Mouse (Mus musculus): ENCODE measurements at regions not wholly inside any gene's neighbourhood (a gene's known extent, or its start where the extent isn't known, plus 50 kb on each side); places are given as distances from the start of the nearest gene placed in this dataset.

GRCm38 (mm10) chr10:97778531-97778930 is 52.0 kb upstream of the C030005K15Rik start:
- no peak for DNase-seq (ENCODE audit: low spot score)

DNA sequence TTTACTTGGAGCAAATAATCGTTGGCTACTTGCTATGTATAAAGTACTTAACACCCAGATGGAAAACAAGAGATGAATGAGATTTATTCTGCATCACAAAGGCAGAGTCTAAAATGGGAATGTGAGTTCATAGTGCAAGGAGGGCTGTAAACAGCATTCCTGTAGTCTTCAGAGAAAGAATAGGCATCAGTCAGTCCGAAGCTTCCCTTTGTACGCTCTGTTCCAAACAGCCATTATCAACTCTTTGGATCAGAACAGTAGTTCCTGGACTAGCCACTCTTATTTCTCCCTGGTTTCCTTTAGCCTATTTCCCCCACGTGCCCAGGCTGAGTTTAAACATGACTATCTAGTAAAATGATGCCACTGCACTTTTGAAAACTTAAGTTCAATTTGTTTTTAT is 52.8 kb upstream of the C030005K15Rik start:
- no peak for DNase-seq (ENCODE audit: low spot score)

DNA sequence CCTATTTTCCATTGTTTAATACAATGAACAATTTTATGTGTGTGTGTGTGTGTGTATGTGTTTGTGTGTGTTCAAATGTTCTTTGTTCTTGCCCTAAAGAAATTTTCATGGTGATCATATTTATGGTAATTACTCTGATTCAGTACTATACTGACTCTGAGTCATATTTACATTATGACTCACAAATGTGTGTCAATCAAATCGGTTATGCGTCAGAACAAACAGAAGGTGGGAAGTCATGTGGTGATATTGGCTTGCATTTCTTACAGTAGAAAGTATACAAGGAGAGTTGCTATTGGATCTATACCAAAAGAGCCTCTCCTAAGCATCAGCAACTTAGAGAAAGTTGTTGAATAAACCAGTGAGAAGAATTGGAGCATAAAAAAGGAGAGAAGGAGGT is 67.2 kb upstream of the C030005K15Rik start:
- no peak for DNase-seq (ENCODE audit: low spot score)

- DNase-seq (ENCODE audit: low spot score): no peak
Measured at GRCm38 (mm10) chr10:97801448-97802265, 75.1 kb upstream of the C030005K15Rik start.

DNA sequence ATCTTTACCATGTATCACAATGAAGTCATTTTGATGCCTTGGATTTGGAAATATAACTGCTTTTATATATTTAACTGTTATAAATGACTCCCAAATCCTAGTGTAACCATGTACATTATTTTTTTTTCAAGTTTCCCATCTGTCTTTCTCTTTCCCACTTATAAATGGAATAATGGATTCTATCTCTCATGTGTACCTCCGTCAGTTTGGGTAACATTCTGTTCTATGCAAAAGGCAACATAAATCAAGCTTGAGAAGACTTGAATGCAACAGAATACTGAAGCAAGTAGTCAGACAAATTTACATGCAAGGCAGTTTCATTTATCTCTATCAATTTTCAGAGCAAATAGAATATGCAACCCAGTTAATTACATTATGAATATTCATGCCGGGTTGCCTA is 81.4 kb upstream of the C030005K15Rik start:
- no peak for DNase-seq (ENCODE audit: low spot score)

GRCm38 (mm10) chr10:97842574-97842973 is 116.0 kb upstream of the C030005K15Rik start:
- no peak for DNase-seq (ENCODE audit: low spot score)

GRCm38 (mm10) chr10:97851487-97851886 is 124.9 kb upstream of the C030005K15Rik start:
- no peak for DNase-seq (ENCODE audit: low spot score)

DNA sequence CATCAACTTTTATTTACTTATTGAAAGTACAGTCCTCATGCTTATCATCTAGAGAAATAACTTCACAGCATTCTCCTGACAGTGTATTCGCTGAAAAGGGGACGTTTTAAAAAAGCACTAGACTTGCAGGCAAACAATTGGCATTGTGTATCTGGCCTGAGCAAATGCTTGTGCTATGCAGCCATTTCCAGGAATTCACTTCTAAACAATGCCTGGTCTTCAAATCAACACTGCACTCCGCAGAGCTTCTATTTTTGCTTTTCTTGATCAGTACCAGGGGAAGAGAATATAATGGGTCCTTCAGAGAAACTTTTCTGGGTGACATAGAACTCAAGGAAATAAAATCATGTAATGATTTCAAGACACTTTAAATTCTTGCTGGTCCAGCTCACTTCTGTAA is 150.5 kb upstream of the C030005K15Rik start:
- DNase-seq (ENCODE audit: low spot score): no peak

DNA sequence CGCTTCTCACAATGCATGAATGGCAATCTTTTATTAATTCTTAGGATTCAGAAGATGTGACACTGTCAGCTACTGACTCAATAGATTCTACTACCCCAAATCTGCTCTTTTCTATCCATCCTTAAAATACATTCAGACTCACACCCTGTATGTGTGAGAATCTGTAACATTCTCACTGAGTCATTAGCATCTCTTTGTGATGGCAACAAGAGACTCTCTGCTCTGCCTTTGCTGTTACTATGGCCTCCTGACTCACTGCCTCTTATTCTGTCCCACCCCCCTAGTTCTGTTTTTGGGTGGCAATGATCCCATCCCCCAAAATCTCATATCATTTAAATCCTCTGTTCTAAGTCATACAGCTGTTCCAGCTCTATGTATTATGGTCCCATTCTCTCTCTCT is 159.5 kb upstream of the C030005K15Rik start:
- no peak for DNase-seq (ENCODE audit: low spot score)

DNA sequence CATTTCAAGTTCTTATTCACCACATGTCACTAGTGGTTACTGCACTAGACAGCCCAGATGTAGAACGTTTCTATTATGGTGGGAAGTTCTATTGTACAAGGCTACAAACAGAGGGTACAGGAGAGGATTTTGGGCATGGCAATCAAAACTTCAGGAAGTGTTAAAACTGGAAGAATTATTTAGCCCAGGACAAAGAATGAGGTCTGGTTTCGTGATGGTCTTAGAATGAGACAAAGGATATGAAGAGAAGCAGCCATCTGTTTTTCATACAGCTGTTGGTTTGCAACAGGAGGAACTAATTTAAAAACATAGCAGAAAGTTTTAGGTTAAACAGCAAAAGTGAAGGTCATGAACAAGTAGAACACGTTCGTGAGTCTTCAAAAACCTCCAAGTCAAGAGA is 179.2 kb upstream of the C030005K15Rik start:
- no peak for DNase-seq (ENCODE audit: low spot score)

DNA sequence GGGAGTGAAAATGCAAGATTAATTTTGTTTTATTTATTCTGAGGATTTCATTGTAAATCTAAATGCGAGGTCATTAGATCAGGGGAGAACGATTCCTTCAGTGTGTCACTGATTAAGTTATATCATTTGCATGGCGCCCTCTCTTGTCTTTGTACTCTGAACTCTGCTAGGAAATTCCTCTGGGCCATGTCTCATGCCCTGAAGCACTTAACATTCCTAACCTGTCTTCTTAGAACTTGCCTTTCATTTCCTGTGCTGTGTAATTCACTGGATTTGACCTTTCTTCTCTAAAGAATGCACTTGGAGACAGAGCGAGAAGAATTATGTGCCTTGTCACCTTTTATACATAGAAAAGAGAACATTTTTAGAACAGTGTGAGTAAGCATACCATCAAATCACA is 199.0 kb upstream of the C030005K15Rik start:
- no peak for DNase-seq (ENCODE audit: low spot score)

- DNase-seq (ENCODE audit: low spot score): no peak
Measured at GRCm38 (mm10) chr10:97940345-97940744, 213.8 kb upstream of the C030005K15Rik start.

DNA sequence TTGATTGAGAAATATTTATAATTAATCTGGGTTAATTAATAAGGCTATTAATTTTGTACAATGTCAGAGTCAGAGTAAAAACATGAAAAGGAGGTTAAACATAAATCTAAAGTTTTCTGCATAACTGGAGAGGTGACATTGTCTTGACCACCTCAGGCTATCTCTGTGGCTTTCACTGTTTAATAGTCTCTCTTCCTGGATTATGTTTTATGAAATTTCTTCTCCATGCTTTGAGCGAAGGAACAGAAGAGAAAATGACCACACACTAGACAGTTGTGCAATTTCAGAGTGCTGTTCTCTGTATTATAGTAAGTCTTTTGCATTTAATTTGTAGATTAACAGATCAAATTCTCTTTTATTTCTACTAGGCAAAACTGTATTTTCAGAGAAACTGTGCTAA is 239.3 kb upstream of the C030005K15Rik start:
- no peak for DNase-seq (ENCODE audit: low spot score)

GRCm38 (mm10) chr10:97966931-97967330 is 240.4 kb upstream of the C030005K15Rik start:
- no peak for DNase-seq (ENCODE audit: low spot score)

- DNase-seq (ENCODE audit: low spot score): no peak
Measured at GRCm38 (mm10) chr10:98007037-98007436, 280.5 kb upstream of the C030005K15Rik start.

GRCm38 (mm10) chr10:98008355-98008754 is 281.8 kb upstream of the C030005K15Rik start:
- DNase-seq (ENCODE audit: low spot score): no peak

DNA sequence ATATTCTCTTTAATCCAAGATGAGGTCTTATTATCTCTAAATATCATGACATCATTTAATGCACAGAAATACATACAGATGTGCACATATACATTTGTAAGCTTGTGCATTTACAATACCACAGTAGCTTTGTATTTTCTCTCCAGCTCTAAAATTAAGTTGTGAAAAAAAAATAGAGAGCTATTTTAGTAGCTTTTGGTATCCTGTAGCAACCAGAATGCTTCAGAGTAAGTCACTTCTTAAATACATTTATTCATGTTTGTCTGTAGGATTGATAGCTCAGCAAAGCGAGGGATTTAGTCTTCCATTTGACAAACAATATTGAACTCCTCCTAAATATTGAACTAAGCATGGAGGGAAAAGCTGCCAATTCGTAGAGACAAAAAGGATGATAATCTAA is 286.4 kb upstream of the C030005K15Rik start:
- no peak for DNase-seq (ENCODE audit: low spot score)

- DNase-seq (ENCODE audit: low spot score): no peak
Measured at GRCm38 (mm10) chr10:98014985-98015902, 288.7 kb upstream of the C030005K15Rik start.

GRCm38 (mm10) chr10:98016596-98017304 is 290.2 kb upstream of the C030005K15Rik start:
- no peak for DNase-seq (ENCODE audit: low spot score)

- no peak for DNase-seq (ENCODE audit: low spot score)
Measured at GRCm38 (mm10) chr10:98029124-98029523, 302.6 kb upstream of the C030005K15Rik start.

- no peak for DNase-seq (ENCODE audit: low spot score)
Measured at GRCm38 (mm10) chr10:98029621-98030020, 303.1 kb upstream of the C030005K15Rik start.

DNA sequence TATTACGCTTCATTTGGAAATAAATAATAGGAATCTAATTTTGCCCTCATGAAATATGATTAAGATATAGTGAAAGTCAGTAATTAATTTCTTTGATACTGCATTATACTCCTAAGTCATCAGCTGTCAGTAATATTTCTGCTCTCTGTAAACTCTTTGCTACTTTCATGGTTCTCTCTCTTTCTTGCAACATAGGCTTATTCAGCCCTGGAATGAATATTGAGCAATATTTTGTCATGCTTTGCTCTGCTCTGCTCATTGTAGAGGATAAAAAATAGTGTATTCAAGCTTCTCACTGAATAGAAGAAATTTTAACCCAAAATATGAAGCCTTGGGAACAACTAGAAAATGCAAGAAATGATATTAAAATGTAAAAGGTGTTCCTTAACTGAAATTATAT is 306.1 kb upstream of the C030005K15Rik start:
- DNase-seq (ENCODE audit: low spot score): no peak

All from c-Kit-positive CD71-positive TER-119-positive erythroid progenitor cells, embryonic 14.5 days (primary cell).